Mouse (Mus musculus): ENCODE results near the gene Gm10197.

The Gm10197 gene

DNA sequence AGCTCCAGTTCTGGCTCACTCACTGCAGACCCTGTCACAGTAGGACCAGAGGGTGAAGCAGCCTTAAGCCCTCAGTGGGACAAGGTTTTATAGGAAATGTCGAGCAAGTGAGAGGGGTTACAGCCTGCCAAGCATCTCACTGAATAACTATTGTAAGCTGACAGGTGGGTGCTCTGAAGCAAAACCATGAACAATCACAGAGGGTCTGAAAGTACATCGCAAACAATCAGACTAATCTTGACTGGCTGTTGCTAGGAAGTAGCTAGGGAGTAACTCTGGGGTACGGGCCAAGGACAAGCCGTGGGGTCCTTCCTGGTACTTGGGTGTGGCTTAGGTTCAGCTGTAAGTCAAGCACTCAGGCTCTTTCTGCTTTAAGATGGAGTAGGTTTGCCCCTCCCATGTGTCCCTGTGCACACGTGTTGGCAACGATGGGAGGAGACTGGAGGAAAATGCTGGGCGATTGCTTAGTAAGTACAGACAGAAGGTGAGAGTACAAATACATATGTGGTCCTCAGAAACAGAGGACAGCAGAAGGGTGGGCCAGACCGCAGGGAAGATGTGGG is 21.3 kb upstream of the Gm10197 start:
- DNase-seq = peak; percentile 29

DNA sequence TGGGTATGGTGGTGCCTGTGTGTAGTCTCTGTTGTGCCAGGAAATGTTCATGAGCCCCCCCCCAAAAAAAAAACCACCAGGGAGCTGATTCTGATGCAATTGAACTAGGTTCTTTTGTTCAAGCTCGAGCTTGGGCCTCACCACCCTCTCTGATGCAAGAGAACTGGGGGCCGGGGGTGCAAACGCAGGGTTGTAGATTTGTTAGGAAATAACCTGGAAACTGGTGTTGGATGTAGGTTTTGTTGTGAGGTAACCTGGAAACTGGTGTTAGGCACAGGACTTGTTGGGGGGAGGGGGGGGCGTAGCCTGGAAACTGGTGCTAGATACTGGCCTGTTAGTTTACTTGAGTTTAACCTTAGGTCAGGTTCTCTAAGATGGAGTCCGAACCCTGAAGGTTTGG is 20.2 kb upstream of the Gm10197 start:
- no peak for DNase-seq

DNA sequence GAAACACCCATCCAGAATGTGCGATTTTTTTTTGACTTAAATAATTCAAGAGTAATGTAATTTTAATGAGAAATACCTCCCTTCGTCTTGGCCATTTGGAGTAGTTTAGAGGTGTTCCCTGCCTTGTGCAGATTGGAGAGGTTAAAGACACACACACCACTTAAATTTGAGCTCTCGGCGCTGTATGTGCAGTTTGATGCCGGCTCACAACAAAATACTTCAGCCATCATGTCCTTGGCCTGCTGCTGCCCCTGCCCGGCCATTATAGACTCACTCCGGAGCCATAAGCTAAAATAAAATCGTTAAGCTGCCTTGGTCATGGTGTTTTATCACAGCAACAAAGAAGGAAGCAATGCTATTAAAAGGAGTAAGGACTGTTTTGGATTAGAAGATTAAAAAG is 19.8 kb upstream of the Gm10197 start:
- DNase-seq = no peak

DNA sequence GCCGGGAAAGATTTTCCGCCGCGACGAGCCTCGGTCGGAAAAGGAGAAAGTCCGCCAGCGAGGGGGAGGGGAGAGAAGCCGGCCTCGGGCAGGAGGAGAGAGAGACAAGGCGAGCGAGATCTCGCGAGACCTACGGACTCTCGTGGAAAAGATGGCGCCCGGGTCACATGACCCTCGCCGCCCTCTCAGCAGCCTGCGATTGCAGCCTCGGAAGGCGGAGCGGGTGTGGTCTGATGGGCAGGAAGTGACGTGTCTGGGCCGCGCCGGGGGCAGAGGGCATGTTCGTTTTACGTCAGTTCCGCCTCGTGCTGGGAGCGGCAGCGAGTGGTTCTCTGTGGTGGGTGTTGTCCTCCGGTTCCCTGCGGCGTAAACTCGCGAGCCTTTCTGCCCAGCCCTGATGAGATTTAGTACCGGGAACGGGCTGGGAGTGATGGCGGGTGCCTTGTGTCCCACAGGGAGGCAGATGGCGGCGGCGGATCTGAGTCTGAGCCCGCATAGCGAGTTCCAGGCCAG is 19.0 kb upstream of the Gm10197 start, which contains the start of gene Smndc1:
TSS of gene Smndc1 (minus strand) at position 84 of the 513 bp plus-strand sequence.
- DNase-seq = peak; percentile 100

DNA sequence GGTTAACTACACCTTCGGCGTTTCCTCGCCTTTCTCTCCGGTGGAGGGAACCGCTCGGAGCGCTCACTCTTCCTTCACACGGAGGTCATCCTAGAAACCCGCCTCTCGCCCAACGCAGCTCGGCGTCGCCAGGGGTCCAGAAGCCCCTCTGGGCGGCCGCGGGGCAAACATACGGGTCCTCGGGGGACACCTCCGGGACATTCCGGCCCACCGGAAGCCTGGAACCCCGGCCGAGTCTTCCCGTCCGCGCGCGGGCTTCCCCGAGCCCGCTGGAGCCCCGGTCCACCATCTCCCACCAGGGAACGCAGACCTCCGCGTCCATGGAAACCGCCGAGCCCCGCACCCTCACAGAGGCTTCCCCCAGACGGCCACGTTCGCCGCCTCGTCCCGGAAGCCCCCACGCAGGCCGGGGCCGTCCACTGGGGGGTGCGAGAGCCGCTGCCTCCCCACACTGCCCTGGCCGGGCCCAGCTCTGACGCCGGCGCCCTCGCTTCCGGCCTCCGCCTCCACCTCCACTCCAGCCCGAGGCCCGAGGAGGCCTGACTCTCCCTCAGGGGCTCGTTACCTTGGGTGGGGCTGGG is 18.4 kb upstream of the Gm10197 start:
- DNase-seq = no peak

DNA sequence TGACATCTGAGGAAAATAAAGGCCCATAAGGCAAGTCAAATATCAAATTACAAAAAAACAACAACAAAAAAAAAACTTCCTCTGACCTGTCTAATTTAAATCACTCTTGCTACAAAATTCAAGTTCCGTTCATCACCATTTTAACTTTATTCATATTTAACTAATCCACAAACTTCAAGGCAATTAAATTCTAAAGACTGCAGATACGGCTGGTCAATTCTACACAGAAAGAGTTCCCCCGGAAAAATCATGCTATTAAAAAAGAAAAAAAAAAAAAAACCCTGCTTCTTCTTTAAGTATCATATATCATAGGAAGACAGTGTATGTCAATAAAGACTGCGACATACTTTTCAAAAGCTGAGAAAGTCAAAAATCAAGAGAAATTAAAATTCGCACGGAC is 17.9 kb upstream of the Gm10197 start:
- DNase-seq = no peak

DNA sequence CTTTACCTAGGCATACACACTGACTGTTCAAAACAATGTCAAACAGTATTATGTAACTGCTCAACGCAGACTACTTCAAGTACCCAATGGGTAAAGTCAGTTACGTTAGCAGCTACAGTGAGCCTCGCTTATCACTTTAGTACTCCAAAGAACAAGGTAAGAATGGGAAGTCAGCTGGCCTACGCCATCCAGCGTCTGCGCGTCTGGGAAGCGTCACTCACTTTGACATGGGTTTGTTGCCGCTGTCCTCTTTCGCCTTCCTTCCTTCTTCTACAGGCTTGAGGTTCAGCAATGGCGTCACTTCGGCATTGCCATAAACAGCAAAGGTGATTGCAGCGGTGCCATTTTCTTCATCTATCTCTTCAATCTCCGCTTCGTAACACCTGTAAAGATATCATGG is 11.8 kb upstream of the Gm10197 start:
- DNase-seq = no peak

DNA sequence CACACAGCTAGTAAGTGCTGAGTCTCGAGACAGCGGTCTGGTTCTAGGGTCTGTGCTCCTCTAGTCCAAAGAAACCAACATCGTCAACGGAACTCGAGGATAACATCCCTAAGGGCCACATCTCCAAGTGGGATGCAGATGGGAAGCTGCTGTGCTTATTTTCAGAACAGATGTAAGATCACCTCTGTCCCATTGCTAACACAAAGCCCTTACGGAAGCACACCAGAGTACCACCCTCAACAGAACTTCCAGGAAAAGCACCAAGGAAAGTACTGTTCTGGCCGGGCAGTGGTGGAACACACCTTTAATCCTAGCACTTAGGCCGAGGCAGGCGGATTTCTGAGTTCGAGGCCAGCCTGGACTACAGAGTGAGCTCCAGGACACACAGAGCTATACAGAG is 6.9 kb upstream of the Gm10197 start:
- no peak for DNase-seq

DNA sequence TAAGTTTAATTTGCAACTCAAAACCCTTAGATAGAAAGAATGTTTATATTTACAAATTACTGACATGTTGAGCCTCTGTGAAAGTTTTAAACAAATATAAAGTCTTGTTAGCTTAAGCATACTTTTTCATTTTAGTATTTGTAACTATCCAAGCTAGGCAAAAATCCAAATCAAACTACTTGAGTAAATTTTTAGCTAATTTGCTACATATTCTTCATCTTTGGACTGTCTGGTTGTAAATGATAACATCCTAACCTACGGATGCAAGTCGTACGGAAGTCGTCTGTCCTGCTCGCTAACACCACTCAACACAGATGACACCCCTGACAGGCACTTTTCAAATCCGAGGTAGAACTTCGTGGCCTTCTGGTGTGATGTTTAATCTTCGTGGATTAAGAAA is 6.1 kb upstream of the Gm10197 start:
- DNase-seq = no peak

DNA sequence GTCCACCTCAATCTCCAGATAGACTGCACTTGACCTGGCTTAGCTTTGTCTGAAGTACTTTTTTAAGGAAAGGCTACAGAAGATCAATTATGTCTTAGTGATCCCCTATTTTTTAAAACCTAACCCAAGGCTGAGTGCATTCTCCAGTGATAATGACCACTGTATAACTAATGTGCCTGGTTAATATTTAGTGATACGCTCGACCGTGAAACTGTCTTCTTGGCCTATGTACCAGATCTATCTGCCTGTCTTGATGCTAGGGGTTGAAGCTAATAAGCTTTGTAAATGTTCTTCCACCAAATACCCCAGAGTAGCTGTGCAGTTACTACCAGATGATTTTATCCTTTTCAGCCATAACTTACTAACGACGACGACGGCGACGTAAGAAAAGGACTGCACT is 4.2 kb upstream of the Gm10197 start:
- DNase-seq = no peak

DNA sequence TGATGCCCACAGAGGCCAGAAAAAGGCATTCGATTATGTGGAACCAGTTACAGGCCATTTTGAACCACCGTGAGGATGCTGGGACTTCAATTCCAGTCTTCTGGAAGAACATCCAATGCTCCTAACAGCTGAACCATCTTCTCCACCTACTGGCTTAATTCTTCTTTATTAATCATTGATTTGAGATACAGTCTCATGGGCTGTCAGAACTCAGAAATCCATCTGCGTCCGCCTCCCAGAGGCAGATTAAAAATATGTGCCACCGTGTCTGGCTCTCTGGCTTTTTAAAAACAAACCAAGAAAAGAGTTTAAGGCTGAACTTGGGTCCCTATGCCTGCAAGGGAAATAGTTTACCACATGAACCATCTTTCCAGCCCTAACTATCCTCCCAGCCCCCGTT is 3.7 kb upstream of the Gm10197 start:
- DNase-seq = no peak

DNA sequence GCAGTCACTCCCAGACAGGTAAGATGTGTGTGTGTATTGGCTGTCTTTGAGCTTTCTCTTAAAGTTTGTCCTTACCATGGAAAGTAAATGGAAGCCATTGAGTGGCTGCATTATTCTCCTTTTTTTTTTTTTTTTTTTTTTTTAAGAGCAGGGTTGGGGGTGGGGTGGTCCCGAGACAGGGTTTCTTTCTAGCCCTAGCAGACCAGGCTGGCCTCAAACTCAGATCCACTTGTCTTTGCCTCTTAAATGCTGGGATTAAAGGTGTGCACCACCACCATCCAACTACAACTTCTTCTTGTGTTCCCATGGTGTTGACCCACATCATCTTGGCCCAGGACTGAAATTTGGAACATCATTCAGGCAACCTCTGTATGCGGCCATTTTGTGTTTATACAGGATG is 2.0 kb upstream of the Gm10197 start:
- no peak for DNase-seq

DNA sequence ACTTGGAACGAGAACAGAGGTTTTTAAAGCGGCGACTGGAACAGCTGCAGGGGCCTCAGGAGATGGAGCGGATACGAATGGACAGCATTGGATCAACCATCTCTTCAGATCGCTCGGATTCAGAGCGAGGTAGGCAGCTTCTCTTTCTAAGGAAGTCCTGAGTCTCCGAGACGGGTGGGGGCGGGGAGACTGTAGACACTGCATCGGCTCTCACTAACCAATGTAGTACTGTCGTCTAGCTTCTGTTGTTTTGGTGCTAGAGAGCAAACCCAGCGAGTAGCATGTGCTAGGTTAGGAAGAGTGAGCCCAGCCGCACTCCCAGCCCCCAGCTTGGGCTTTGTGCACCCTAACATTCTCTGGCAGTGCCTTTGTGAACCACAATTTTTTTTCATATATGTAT is 1.3 kb downstream of the Gm10197 start:
- DNase-seq = no peak

DNA sequence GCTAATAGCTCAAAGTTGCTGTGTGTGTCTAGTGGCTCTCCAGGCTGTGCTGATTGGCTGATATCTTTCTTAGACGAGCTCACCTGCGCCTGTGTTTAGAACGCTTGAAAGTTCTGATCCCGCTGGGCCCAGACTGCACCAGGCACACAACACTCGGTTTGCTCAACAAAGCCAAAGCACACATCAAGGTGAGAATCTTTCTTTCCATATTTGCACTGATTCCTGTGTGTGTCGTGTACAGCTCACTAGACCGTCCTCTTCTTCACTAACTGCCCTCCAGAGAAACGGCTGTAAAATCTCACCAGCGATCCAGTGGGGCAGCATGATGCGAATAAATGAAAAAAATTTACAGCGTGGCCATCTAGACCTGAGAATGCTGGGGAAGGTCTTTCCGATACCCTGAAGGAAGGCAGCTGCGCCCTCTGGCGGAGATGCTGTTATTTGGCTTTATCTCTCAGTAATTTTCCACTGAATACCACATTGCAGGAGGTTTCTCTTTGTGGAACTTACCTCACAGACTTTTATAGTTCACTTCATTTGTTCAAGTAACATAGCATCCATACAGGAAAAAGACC is 2.0 kb downstream of the Gm10197 start:
- peak; percentile 93 for DNase-seq

DNA sequence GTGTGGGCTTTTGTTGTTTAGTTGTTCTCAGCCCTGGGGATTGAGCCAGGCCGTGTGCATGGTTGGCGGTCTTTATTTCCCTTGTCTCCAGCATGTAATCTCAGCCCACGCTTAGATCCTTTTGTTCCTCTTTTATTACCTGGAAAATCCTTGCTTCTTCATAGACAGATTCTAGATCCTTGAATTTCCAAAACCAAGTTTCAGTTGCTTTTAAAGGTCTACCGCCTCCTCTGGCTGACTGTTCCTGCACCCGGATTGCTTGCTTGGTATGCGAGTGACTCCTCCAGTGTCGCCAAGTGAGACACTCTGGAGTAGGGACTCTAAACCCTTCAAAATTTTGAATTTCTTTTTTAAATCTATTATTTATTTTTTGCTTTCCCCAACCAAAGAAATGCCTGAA is 4.7 kb downstream of the Gm10197 start:
- no peak for DNase-seq

DNA sequence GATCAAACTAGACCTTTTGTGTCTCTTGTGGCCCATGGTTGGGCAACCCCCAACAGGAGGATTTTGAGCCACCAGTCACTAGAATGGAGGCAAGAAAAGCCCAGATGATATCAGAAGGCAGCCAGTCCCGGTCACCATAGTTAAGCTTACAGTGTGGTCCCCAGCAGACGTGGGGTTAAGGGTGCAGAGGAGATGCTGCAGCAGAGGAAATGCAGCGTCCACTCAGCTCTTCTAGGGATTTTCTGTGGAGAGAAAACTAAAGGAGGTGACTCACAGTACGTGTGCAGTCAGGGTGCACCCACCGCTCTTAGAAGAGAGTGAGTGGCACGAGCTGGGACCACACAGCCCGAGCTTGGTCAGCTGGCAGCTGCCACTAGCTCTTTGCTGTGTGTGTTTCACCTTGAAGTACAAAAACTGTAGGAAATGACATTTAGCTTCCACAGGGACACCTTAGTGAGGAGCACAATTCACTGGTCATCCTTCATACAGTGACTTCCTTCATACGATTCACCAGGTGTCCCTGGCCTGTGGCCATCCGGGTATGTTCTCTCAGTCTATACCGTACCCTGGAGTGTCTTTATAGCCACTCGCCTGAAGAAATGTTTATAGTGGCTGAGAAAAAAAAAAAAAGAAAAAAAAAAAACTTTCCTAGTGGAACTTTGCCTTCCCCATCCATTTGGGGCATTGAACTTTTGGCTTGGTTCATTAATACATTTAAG is 5.3 kb downstream of the Gm10197 start:
- DNase-seq = no peak

DNA sequence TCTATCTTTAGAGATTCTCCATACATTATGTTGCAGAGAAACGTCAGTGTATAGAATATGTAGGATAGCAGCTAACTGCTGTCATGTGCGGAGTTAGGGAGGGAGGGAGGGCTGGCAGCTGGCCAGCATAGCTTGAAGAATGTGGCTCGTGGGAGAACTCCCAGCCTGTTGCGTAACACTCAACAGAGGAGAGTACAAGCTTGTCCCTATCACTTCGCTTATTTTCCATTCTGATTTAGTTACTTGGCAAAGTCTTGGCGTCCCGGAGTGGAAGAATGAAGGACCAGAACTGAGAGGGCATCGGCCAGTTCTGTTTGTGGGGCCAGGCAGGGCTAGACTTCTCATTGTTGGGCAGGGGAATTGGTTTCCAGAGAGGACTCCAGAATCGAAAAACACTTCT is 6.6 kb downstream of the Gm10197 start:
- peak; percentile 86 for DNase-seq

DNA sequence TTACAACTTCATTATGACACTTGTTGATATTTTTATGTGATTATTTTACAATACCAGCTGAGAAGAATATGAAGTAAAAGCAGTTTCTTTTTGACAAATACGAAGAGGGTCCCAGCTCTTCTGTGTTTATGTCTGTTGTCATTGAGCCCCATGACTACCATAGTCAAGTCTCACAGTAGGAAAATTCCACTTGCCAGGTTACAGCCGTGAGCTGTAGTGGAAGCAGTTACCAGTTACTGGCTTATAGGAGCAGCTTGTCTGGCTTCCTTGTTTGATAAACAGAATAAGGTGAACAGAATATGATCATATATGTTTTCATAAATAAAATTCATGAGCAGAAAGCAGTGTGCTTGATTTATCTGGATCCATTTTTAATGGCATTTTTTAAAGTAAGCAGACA is 7.0 kb downstream of the Gm10197 start:
- no peak for DNase-seq

DNA sequence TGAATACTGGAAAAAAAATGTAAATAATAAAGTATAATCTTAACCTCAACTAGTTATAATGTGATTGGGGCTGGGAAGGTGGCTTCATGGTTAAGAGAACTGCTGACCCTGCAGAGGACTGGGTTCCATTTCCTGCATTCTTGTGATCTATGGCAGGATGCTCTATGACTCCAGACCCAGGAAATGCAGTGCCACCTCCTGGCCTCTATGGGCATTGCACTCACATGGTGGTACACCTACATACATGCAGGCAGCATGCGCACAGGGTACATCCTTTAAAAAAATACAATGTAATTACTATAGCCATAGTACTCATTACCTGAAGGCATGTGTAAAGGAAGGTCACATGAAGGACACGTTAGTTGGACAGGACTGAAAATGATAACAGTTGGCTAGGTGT is 8.6 kb downstream of the Gm10197 start:
- peak; percentile 22 for DNase-seq

DNA sequence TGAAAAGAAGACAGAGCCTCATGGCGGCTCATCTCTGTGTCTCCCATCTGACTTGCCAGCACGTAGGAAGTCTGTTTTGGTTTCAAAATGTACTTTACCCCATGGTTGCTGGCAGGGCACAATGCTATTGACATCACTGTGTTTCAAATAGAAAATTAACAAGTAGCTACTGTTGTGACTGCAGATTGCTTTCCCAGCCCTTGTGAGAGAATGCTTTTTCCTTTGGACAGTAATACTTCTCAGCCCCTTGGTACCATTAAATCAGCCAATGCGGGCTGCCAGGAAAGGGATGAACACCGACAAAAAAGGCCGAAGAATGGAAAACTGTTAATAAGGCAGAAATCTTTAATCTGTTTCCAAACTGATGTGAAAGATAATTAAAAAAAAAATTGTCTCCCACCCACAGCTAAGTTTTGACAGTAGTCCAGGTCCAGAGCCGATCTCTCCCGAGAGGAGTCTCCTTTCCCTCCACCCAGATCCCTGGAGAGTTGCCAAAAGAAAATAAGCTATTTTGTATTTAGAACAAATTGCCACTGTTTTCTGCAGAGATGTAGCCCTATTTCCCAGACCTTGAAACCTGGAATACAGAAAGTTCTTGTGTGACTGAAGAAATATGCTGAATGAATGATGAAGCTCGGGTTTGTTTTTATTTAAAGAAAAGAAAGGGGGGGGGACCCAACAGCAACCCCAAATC is 11.2 kb downstream of the Gm10197 start:
- no peak for DNase-seq

DNA sequence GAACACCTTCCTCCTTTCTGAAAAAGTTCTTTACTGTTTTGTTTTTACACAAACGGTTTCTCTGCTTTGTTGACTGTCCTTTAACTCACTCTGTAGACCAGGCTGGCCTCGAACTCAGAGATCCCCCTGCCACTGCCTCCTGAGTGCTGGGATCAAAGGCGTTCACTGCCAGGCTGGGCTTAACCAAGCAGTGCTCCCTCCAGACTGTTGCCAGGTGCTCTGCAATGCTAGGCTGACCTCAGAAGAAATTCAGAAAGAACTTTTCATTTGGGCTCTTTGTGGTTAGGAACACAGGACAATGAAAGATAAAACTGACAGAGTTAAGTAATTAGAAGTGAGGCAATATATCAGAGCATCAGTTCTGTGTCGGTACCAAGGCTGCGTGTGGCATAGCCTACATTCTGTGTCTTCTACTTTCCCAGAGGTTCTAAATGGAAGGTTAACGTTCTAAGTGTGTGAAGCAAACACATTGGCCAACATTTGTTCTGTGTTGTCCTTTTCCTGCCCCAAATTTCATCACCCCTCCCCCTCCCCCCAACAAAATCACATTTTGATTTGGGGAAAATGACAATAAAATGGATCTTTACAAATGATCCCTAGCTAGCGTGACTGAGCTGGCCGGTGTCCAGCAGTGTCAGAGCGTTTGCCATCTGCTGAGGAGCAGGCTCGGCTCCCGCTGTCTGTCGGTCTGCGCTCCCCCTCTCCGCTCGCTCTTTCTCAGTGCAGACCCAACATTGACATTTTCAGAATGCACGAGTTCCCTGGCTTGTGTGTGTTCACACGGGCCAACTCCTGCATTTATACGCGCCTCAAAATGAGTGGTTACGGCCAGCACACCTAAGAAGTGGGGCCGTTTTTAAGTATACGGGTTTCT is 12.2 kb downstream of the Gm10197 start:
- DNase-seq = peak; percentile 43

DNA sequence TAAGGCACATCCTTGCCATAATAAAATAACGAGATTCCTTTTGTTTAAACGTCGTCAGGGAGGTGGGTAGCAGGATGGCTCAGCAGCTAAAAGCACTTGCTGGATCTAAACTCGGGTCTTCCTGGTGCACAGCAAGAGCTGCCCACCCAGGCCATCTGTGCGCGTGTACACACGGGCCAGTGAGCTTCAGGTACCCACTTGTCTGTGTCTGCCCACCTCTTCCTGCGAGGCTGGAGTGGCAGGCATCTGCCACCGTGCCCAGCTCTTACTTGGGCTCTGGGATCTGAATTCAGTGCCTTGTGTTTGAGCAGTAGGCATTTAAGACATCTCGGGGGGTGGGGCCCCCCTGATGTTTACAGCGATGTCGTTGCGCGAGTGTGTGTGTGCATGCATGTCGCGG is 16.5 kb downstream of the Gm10197 start:
- no peak for DNase-seq

Measured in lung, postnatal 36 days (tissue).